Mouse (Mus musculus): ENCODE results near the gene Scamp5.

- no peak for TF ChIP-seq POLR2A (IDR thresholded peaks at IDR 0.05; ENCODE audit: low read depth, low read length)
- TF ChIP-seq CTCF (conservative IDR thresholded peaks at IDR 0.05; ENCODE audit: insufficient read depth, insufficient read length, low read depth, low read length) = no peak
Measured at GRCm38 (mm10) chr9:57498536-57498935, 30.7 kb upstream of the Scamp5 start.

Data from kidney, adult 2 months (tissue).